Mouse (Mus musculus) intestine, embryonic 14.5 days (tissue): ENCODE data around the gene Gm28048. TPM values are rescaled to one million over a fixed set of nuclear protein-coding genes. Genes with fewer than 3 reads are reported as not detected.

Experiments
- ATAC-seq: fragments of 200-750 bp; cut with Nextera tagmentation; replicated peaks from 2 replicates; pipeline ENCODE4 v1.8.0; 2017; ENCODE audit warnings: low read depth, moderate number of reproducible peaks, moderate TSS enrichment, moderate library complexity; ENCODE audit not compliant: low FRiP score, low TSS enrichment
- DNase-seq: peaks from one replicate; pipeline ENCODE4 v3.0.0-alpha.2; 2018; ENCODE audit warnings: low spot score
- H3K27ac ChIP-seq: fragments of 300-500 bp; sonication (generic); 2 replicates; pipeline ENCODE4 v1.5.1; 2014; ENCODE audit warnings: low read depth, mild to moderate bottlenecking, control low read depth
- H3K27me3 ChIP-seq: fragments of 300-500 bp; sonication (generic); replicated peaks from 2 replicates; pipeline ENCODE4 v1.6.1; 2014; ENCODE audit warnings: low read length, control low read depth; ENCODE audit not compliant: control insufficient read depth, insufficient read depth
- H3K36me3 ChIP-seq: fragments of 300-500 bp; sonication (generic); 2 replicates; pipeline ENCODE4 v1.6.1; 2014; ENCODE audit warnings: low read length, control low read depth; ENCODE audit not compliant: control insufficient read depth, insufficient read depth
- H3K4me1 ChIP-seq: fragments of 300-500 bp; sonication (generic); replicated peaks from 2 replicates; pipeline ENCODE4 v1.6.1; 2014; ENCODE audit warnings: low read length, control low read depth, mixed read lengths; ENCODE audit not compliant: control insufficient read depth, insufficient read depth
- H3K4me2 ChIP-seq: fragments of 300-500 bp; sonication (generic); 2 replicates; pipeline ENCODE4 v1.6.1; 2014; ENCODE audit warnings: low read length
- H3K4me3 ChIP-seq: fragments of 300-500 bp; sonication (generic); 2 replicates; pipeline ENCODE4 v1.5.1; 2014; ENCODE audit warnings: low read depth, low read length, control low read depth, mixed read lengths
- H3K9ac ChIP-seq: fragments of 300-500 bp; sonication (generic); 2 replicates; pipeline ENCODE4 v1.6.1; 2014; ENCODE audit warnings: mild to moderate bottlenecking, low read length
- H3K9me3 ChIP-seq: fragments of 300-500 bp; sonication (generic); 2 replicates; pipeline ENCODE4 v1.6.1; 2016; ENCODE audit warnings: low read length, control low read depth; ENCODE audit not compliant: control insufficient read depth
- WGBS: fragments of 180-500 bp; shearing (Covaris S2); extraction: QIAGEN DNeasy Blood & Tissue Kit; methylation state at CpG from one replicate; pipeline ENCODE4 v1.1.7; 2014; 5-methylcytosine and 5-hydroxymethylcytosine counted together
- polyA plus RNA-seq: library from polyadenylated mRNA; unstranded; fragments of >200 nt; fragmentation: Nextera tagmentation; extraction: Ambion mirVana; gene quantifications from 2 replicates; pipeline ENCODE4 v1.2.1, GENCODE M21; 2014

The Gm28048 gene
- polyA plus RNA-seq, 1 experiment from 2014 or later = 16.0 TPM

- Histone ChIP-seq H3K9me3 (no peaks in the 10 kb centered on the region), H3K9ac (no peak overlapping the region), H3K36me3 (no peaks in the 10 kb centered on the region), H3K27ac (no peak overlapping the region), H3K4me1 (no peaks in the 10 kb centered on the region), H3K4me2 (no peak overlapping the region), H3K27me3 (no peaks in the 10 kb centered on the region), H3K4me3 (no peak overlapping the region)
- DNase-seq (no peak), ATAC-seq (no peak)
Observed at GRCm38 (mm10) chr11:22906453-22906865, 75.4 kb downstream of the Gm28048 start.

- no peaks in the 10 kb centered on the region for H3K27me3 ChIP-seq
- H3K4me2 ChIP-seq = no peak overlapping the region
- H3K27ac ChIP-seq = no peak overlapping the region
- 64% methylated on average over 2 of the region's 2 CpGs for WGBS
- H3K9me3 ChIP-seq = no peaks in the 10 kb centered on the region
- DNase-seq = no peak
- H3K9ac ChIP-seq = no peak overlapping the region
- H3K36me3 ChIP-seq = peaks cover 13% of the 10 kb centered on the region
- ATAC-seq = no peak
- no peaks in the 10 kb centered on the region for H3K4me1 ChIP-seq
- H3K4me3 ChIP-seq = no peak overlapping the region
Observed at GRCm38 (mm10) chr11:22902923-22903322, 79.0 kb downstream of the Gm28048 start.

- DNase-seq (no peak), ATAC-seq (no peak)
- Histone ChIP-seq H3K4me3 (no peak overlapping the region), H3K9ac (no peak overlapping the region), H3K4me1 (no peaks in the 10 kb centered on the region), H3K27ac (no peak overlapping the region), H3K27me3 (no peaks in the 10 kb centered on the region), H3K36me3 (peaks cover 13% of the 10 kb centered on the region), H3K4me2 (no peak overlapping the region), H3K9me3 (no peaks in the 10 kb centered on the region)
- 83% methylated on average over 3 of the region's 3 CpGs for WGBS
Observed at GRCm38 (mm10) chr11:22900041-22900440, 81.8 kb downstream of the Gm28048 start.

- Histone ChIP-seq H3K9ac (no peak overlapping the region), H3K27me3 (no peaks in the 10 kb centered on the region), H3K36me3 (peaks cover 13% of the 10 kb centered on the region), H3K4me3 (no peak overlapping the region), H3K4me2 (no peak overlapping the region), H3K27ac (no peak overlapping the region), H3K9me3 (no peaks in the 10 kb centered on the region), H3K4me1 (no peaks in the 10 kb centered on the region)
- 91% methylated on average over 4 of the region's 4 CpGs for WGBS
- no peak for ATAC-seq
- DNase-seq = no peak
Observed at GRCm38 (mm10) chr11:22897642-22898041, 84.2 kb downstream of the Gm28048 start.

- H3K9me3 ChIP-seq = no peaks in the 10 kb centered on the region
- no peak overlapping the region for H3K4me2 ChIP-seq
- ATAC-seq = no peak
- 86% methylated on average over 4 of the region's 4 CpGs for WGBS
- H3K4me3 ChIP-seq = no peak overlapping the region
- H3K27me3 ChIP-seq = no peaks in the 10 kb centered on the region
- H3K4me1 ChIP-seq = no peaks in the 10 kb centered on the region
- H3K36me3 ChIP-seq = peaks cover 13% of the 10 kb centered on the region
- DNase-seq = no peak
- no peak overlapping the region for H3K27ac ChIP-seq
- H3K9ac ChIP-seq = no peak overlapping the region
Observed at GRCm38 (mm10) chr11:22897127-22897526, 84.8 kb downstream of the Gm28048 start.

- DNase-seq = no peak
- Histone ChIP-seq H3K4me2 (no peak overlapping the region), H3K4me1 (no peaks in the 10 kb centered on the region), H3K27me3 (no peaks in the 10 kb centered on the region), H3K9me3 (no peaks in the 10 kb centered on the region), H3K4me3 (no peak overlapping the region), H3K27ac (no peak overlapping the region), H3K36me3 (no peaks in the 10 kb centered on the region), H3K9ac (no peak overlapping the region)
- WGBS = 70% methylated on average over 3 of the region's 3 CpGs
- ATAC-seq = no peak
Observed at GRCm38 (mm10) chr11:22893075-22893474, 88.8 kb downstream of the Gm28048 start.

GRCm38 (mm10) chr11:22892466-22892865 is 89.4 kb downstream of the Gm28048 start:
- no peak for ATAC-seq
- WGBS = 57% methylated on average over 6 of the region's 6 CpGs
- DNase-seq = no peak
- Histone ChIP-seq H3K27ac (no peak overlapping the region), H3K4me2 (no peak overlapping the region), H3K9ac (no peak overlapping the region), H3K36me3 (no peaks in the 10 kb centered on the region), H3K9me3 (no peaks in the 10 kb centered on the region), H3K27me3 (no peaks in the 10 kb centered on the region), H3K4me1 (no peaks in the 10 kb centered on the region), H3K4me3 (no peak overlapping the region)

- ATAC-seq = no peak
- WGBS = 80% methylated on average over 7 of the region's 7 CpGs
- no peak overlapping the region for H3K4me3 ChIP-seq
- no peaks in the 10 kb centered on the region for H3K27me3 ChIP-seq
- no peaks in the 10 kb centered on the region for H3K4me1 ChIP-seq
- no peaks in the 10 kb centered on the region for H3K36me3 ChIP-seq
- no peak for DNase-seq
- H3K4me2 ChIP-seq = no peak overlapping the region
- H3K9ac ChIP-seq = no peak overlapping the region
- H3K9me3 ChIP-seq = no peaks in the 10 kb centered on the region
- no peak overlapping the region for H3K27ac ChIP-seq
Observed at GRCm38 (mm10) chr11:22891876-22892275, 90.0 kb downstream of the Gm28048 start.

- Histone ChIP-seq H3K9me3 (no peaks in the 10 kb centered on the region), H3K36me3 (no peaks in the 10 kb centered on the region), H3K27me3 (no peaks in the 10 kb centered on the region), H3K4me2 (no peak overlapping the region), H3K4me3 (no peak overlapping the region), H3K27ac (no peak overlapping the region), H3K9ac (no peak overlapping the region), H3K4me1 (no peaks in the 10 kb centered on the region)
- WGBS = 80% methylated on average over 9 of the region's 9 CpGs
- no peak for DNase-seq
- no peak for ATAC-seq
Observed at GRCm38 (mm10) chr11:22891242-22891641, 90.6 kb downstream of the Gm28048 start.
